Mouse (Mus musculus) liver, embryonic 12.5 days (tissue): ENCODE results near the gene Cntnap2. TPM values are rescaled to one million over a fixed set of nuclear protein-coding genes. Genes with fewer than 3 reads are reported as not detected.

Source experiments
- ATAC-seq: fragments of 200-750 bp; cut with Nextera tagmentation; 2 replicates; pipeline ENCODE4 v1.8.0; 2017; ENCODE audit warnings: moderate number of reproducible peaks, mild to moderate bottlenecking, moderate library complexity
- H3K27ac ChIP-seq: fragments of 300-500 bp; sonication (generic); 2 replicates; pipeline ENCODE4 v1.5.1; 2016; ENCODE audit warnings: mild to moderate bottlenecking
- H3K27me3 ChIP-seq: fragments of 300-500 bp; sonication (generic); replicated peaks from 2 replicates; pipeline ENCODE4 v1.6.1; 2016; ENCODE audit warnings: mild to moderate bottlenecking, moderate library complexity
- H3K36me3 ChIP-seq: fragments of 300-500 bp; sonication (generic); 2 replicates; pipeline ENCODE4 v1.6.1; 2016; ENCODE audit warnings: mild to moderate bottlenecking, moderate library complexity
- H3K4me1 ChIP-seq: fragments of 300-500 bp; sonication (generic); 2 replicates; pipeline ENCODE4 v1.6.1; 2016
- H3K4me2 ChIP-seq: fragments of 300-500 bp; sonication (generic); 2 replicates; pipeline ENCODE4 v1.6.1; 2016; ENCODE audit warnings: mild to moderate bottlenecking, moderate library complexity
- H3K4me3 ChIP-seq: fragments of 300-500 bp; sonication (generic); 2 replicates; pipeline ENCODE4 v1.5.1; 2016; ENCODE audit warnings: mild to moderate bottlenecking, moderate library complexity
- H3K9ac ChIP-seq: fragments of 300-500 bp; sonication (generic); 2 replicates; pipeline ENCODE4 v1.6.1; 2016; ENCODE audit warnings: mild to moderate bottlenecking, moderate library complexity
- H3K9me3 ChIP-seq: fragments of 300-500 bp; sonication (generic); replicated peaks from 2 replicates; pipeline ENCODE4 v1.6.1; 2016; ENCODE audit warnings: mild to moderate bottlenecking, moderate library complexity
- WGBS: fragments of 180-500 bp; shearing (Covaris S2); methylation state at CpG from one replicate; pipeline ENCODE4 v1.1.7; 2016; ENCODE audit not compliant: insufficient replicate concordance; 5-methylcytosine and 5-hydroxymethylcytosine counted together
- polyA plus RNA-seq: library from polyadenylated mRNA; unstranded; fragments of >200 nt; fragmentation: Nextera tagmentation; extraction: Ambion mirVana; gene quantifications from 2 replicates; pipeline ENCODE4 v1.2.1, GENCODE M21; 2016

The Cntnap2 gene
- polyA plus RNA-seq, 1 experiment from 2014 or later = 0.63 TPM

- H3K9me3 ChIP-seq = no peaks in the 10 kb centered on the region
- H3K9ac ChIP-seq = no peak overlapping the region
- no peaks in the 10 kb centered on the region for H3K27me3 ChIP-seq
- WGBS = 73% methylated on average over 6 of the region's 6 CpGs
- no peak overlapping the region for H3K27ac ChIP-seq
- no peak overlapping the region for H3K4me2 ChIP-seq
- H3K4me1 ChIP-seq = no peaks in the 10 kb centered on the region
- H3K36me3 ChIP-seq = no peaks in the 10 kb centered on the region
- ATAC-seq = no peak
- H3K4me3 ChIP-seq = no peak overlapping the region
Measured at GRCm38 (mm10) chr6:45974471-45975154, 915.5 kb downstream of the Cntnap2 start.

DNA sequence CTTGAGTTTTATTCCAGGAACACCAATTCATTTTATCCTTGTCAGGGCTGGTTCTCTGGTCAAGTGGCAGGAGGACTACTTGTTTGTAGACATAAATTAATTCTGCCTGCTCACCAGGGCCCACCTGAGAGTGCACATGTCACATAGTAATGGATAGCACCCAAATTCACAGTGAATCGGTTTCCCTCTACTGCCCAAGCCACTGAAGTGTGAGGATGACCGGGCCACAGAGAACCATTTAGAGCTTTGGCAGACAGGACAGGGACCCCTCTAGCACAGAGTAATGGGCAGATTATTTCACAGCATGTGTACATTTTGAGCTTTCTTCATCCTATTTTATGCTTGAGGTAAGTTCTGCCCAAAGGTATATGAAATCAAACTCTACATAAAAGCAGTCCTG lies 920.0 kb downstream of the Cntnap2 start:
- ATAC-seq = no peak
- no peak overlapping the region for H3K4me2 ChIP-seq
- no peaks in the 10 kb centered on the region for H3K36me3 ChIP-seq
- no peak overlapping the region for H3K9ac ChIP-seq
- H3K27ac ChIP-seq = no peak overlapping the region
- no peaks in the 10 kb centered on the region for H3K9me3 ChIP-seq
- 64% methylated on average over 2 of the region's 2 CpGs for WGBS
- H3K4me3 ChIP-seq = no peak overlapping the region
- no peaks in the 10 kb centered on the region for H3K4me1 ChIP-seq
- no peaks in the 10 kb centered on the region for H3K27me3 ChIP-seq

- no peak overlapping the region for H3K4me3 ChIP-seq
- H3K27me3 ChIP-seq = no peaks in the 10 kb centered on the region
- no peak for ATAC-seq
- no peak overlapping the region for H3K4me2 ChIP-seq
- no peak overlapping the region for H3K9ac ChIP-seq
- no peaks in the 10 kb centered on the region for H3K36me3 ChIP-seq
- H3K27ac ChIP-seq = no peak overlapping the region
- no peaks in the 10 kb centered on the region for H3K9me3 ChIP-seq
- H3K4me1 ChIP-seq = no peaks in the 10 kb centered on the region
- 68% methylated on average over 3 of the region's 3 CpGs for WGBS
Measured at GRCm38 (mm10) chr6:45988051-45988450, 928.9 kb downstream of the Cntnap2 start.

GRCm38 (mm10) chr6:45991086-45991485 lies 931.9 kb downstream of the Cntnap2 start:
- no peak overlapping the region for H3K9ac ChIP-seq
- H3K27ac ChIP-seq = no peak overlapping the region
- H3K4me3 ChIP-seq = no peak overlapping the region
- no peak for ATAC-seq
- no peaks in the 10 kb centered on the region for H3K27me3 ChIP-seq
- 81% methylated on average over 1 of the region's 1 CpGs for WGBS
- H3K4me2 ChIP-seq = no peak overlapping the region
- H3K9me3 ChIP-seq = no peaks in the 10 kb centered on the region
- no peaks in the 10 kb centered on the region for H3K36me3 ChIP-seq
- H3K4me1 ChIP-seq = no peaks in the 10 kb centered on the region

GRCm38 (mm10) chr6:46022515-46023143 lies 963.5 kb downstream of the Cntnap2 start:
- WGBS = 49% methylated on average over 2 of the region's 2 CpGs
- no peak for ATAC-seq
- 0 out of 2 replicates have a peak, but pooled peaks cover 3% of the 10 kb centered on the region for H3K9me3 ChIP-seq

GRCm38 (mm10) chr6:46031821-46032594 lies 972.9 kb downstream of the Cntnap2 start:
- H3K4me3 ChIP-seq = no peak overlapping the region

More at GRCm38 (mm10) chr6:46022515-46023143, 963.5 kb downstream of the Cntnap2 start:
- Histone ChIP-seq H3K36me3 (no peaks in the 10 kb centered on the region), H3K4me1 (no peaks in the 10 kb centered on the region), H3K27ac (no peak overlapping the region), H3K4me2 (no peak overlapping the region), H3K4me3 (no peak overlapping the region), H3K27me3 (no peaks in the 10 kb centered on the region), H3K9ac (no peak overlapping the region)

DNA sequence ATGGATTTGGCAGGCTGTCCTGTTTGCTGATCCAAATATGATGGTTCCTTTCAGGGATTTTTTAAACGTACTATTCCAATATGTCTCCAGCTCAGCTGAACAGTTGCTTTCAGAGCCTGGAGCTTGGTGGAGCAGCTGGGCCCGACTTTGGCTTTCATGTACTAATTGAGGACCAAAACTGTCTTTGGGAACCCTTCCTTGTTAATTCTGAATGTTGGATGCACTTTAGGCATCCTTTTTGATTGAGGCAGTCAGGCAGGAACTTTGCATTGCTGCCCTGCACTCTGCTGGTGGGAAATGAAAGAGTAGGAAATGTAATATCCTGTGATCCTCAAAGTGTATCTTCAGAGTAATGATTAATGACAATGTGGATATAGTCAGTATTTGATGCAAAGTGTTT lies 974.0 kb downstream of the Cntnap2 start:
- Histone ChIP-seq H3K4me1 (no peaks in the 10 kb centered on the region), H3K36me3 (no peaks in the 10 kb centered on the region)
- WGBS = 41% methylated on average over 2 of the region's 2 CpGs

More at GRCm38 (mm10) chr6:46031821-46032594, 972.9 kb downstream of the Cntnap2 start:
- Histone ChIP-seq H3K36me3 (no peaks in the 10 kb centered on the region), H3K9ac (no peak overlapping the region), H3K27ac (no peak overlapping the region), H3K4me1 (no peaks in the 10 kb centered on the region), H3K9me3 (no peaks in the 10 kb centered on the region), H3K4me2 (no peak overlapping the region), H3K27me3 (no peaks in the 10 kb centered on the region)
- 61% methylated on average over 2 of the region's 2 CpGs for WGBS
- ATAC-seq = no peak

GRCm38 (mm10) chr6:46040671-46041070 lies 981.5 kb downstream of the Cntnap2 start:
- no peak overlapping the region for H3K4me3 ChIP-seq
- H3K9me3 ChIP-seq = no peaks in the 10 kb centered on the region
- 78% methylated on average over 4 of the region's 4 CpGs for WGBS
- no peak overlapping the region for H3K27ac ChIP-seq
- no peaks in the 10 kb centered on the region for H3K27me3 ChIP-seq
- ATAC-seq = no peak
- no peaks in the 10 kb centered on the region for H3K36me3 ChIP-seq
- no peaks in the 10 kb centered on the region for H3K4me1 ChIP-seq
- H3K9ac ChIP-seq = no peak overlapping the region
- no peak overlapping the region for H3K4me2 ChIP-seq

More for the DNA sequence above, 974.0 kb downstream of the Cntnap2 start:
- Histone ChIP-seq H3K9me3 (no peaks in the 10 kb centered on the region), H3K27me3 (no peaks in the 10 kb centered on the region), H3K4me3 (no peak overlapping the region), H3K9ac (no peak overlapping the region), H3K4me2 (no peak overlapping the region), H3K27ac (no peak overlapping the region)
- ATAC-seq = no peak

DNA sequence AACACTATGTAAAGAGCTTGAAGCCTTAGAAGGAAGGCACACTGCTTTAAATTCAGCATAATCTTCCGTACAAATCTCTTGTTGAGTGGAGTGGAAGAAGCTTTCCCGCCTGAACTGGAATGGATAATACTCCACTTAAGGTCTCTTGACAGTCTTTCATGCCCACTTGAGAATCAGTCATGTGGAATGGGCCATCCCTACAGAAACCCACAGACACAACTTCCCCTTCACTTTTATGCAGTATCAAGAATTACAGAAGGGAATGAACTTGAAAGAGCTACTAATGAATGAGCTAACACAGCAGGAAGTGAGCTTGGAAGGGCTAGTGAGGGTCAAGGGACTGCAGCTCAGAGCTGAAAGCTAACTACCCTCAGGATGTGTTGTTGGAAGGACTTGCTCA lies 1021.1 kb downstream of the Cntnap2 start:
- H3K27me3 ChIP-seq = no peaks in the 10 kb centered on the region
- H3K36me3 ChIP-seq = no peaks in the 10 kb centered on the region
- ATAC-seq = no peak
- H3K4me2 ChIP-seq = no peak overlapping the region
- H3K4me3 ChIP-seq = no peak overlapping the region
- H3K27ac ChIP-seq = no peak overlapping the region
- H3K4me1 ChIP-seq = no peaks in the 10 kb centered on the region
- no peak overlapping the region for H3K9ac ChIP-seq
- 74% methylated on average over 2 of the region's 2 CpGs for WGBS
- H3K9me3 ChIP-seq = no peaks in the 10 kb centered on the region

- Histone ChIP-seq H3K27me3 (no peaks in the 10 kb centered on the region), H3K9ac (no peak overlapping the region), H3K4me3 (no peak overlapping the region), H3K27ac (no peak overlapping the region), H3K36me3 (no peaks in the 10 kb centered on the region), H3K4me1 (no peaks in the 10 kb centered on the region), H3K9me3 (no peaks in the 10 kb centered on the region), H3K4me2 (no peak overlapping the region)
- no peak for ATAC-seq
Measured at GRCm38 (mm10) chr6:46081432-46081831, 1022.3 kb downstream of the Cntnap2 start.

DNA sequence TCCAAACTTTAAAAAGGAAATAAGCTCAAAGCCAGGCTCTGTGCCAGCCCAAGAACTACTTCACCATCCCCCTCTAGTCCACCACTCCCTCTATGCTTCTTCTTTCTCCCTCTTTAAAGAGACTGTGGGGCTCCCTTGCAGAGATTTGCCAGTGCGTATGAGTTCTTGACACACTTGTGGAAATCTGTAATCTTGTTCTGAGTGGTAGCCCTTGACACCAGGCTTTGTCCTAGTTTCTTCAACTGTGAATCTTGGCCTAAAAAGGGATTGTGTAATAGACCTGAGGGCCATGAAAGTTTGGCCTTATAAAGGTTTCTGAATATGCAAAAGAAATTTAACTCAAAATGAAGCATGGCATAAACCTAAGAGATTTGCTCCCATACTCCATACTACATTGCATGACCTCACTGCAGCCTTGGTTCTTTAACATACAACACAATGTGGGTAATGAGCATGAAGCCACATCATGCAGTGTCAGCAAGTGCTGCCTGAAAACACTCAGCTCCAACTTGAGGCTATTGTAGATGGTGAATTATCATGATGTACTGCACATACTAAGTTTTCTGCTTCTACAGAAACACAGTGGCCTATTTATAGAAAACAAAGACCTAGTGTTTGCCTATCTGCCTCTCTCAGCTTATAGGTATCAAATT lies 1084.2 kb downstream of the Cntnap2 start:
- 87% methylated on average over 1 of the region's 1 CpGs for WGBS

DNA sequence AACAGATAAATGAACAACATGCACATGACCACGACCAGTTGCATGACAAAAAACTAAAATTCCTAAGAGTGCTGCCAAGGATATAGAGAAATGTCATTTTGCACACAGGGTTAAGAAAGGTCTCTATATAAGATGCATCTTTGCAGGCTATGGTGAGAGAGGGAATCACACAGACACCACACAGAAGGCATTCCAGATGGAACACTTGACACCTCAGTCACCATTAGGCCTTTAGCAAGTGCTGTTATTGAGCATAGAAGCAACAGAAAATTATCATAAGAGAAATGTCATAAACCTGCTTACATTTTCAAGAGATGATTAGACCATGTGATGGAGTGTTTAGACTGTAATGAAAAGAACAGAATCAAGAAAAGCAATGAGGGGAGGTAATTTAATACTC lies 1107.7 kb downstream of the Cntnap2 start:
- 46% methylated on average over 1 of the region's 1 CpGs for WGBS
- Histone ChIP-seq H3K9me3 (no peaks in the 10 kb centered on the region), H3K4me3 (no peak overlapping the region), H3K4me2 (no peak overlapping the region), H3K9ac (no peak overlapping the region), H3K36me3 (no peaks in the 10 kb centered on the region), H3K27ac (no peak overlapping the region), H3K4me1 (no peaks in the 10 kb centered on the region), H3K27me3 (no peaks in the 10 kb centered on the region)
- no peak for ATAC-seq

More for the DNA sequence above, 1084.2 kb downstream of the Cntnap2 start:
- Histone ChIP-seq H3K9ac (no peak overlapping the region), H3K9me3 (no peaks in the 10 kb centered on the region), H3K27me3 (no peaks in the 10 kb centered on the region), H3K4me1 (no peaks in the 10 kb centered on the region), H3K4me2 (no peak overlapping the region), H3K4me3 (no peak overlapping the region), H3K27ac (no peak overlapping the region), H3K36me3 (no peaks in the 10 kb centered on the region)
- no peak for ATAC-seq
